Mouse (Mus musculus) lung, embryonic 16.5 days (tissue): ENCODE data around the gene Katnal1. TPM values are rescaled to one million over a fixed set of nuclear protein-coding genes. Genes with fewer than 3 reads are reported as not detected.

ENCODE experiments used
- ATAC-seq: fragments of 200-750 bp; cut with Nextera tagmentation; 2 replicates; pipeline ENCODE4 v1.8.0; 2017; ENCODE audit warnings: low read depth, mild to moderate bottlenecking, moderate library complexity
- H3K27ac ChIP-seq: fragments of 300-500 bp; sonication (generic); 2 replicates; pipeline ENCODE4 v1.5.1; 2014; ENCODE audit warnings: mild to moderate bottlenecking, control low read depth, low read length
- H3K27me3 ChIP-seq: fragments of 300-500 bp; sonication (generic); 2 replicates; pipeline ENCODE4 v1.6.1; 2014; ENCODE audit warnings: low read depth, low read length, mixed read lengths; ENCODE audit not compliant: control insufficient read depth, insufficient read depth
- H3K36me3 ChIP-seq: fragments of 300-500 bp; sonication (generic); 2 replicates; pipeline ENCODE4 v1.6.1; 2014; ENCODE audit warnings: low read length; ENCODE audit not compliant: control insufficient read depth, insufficient read depth
- H3K4me1 ChIP-seq: fragments of 300-500 bp; sonication (generic); replicated peaks from 2 replicates; pipeline ENCODE4 v1.6.1; 2014; ENCODE audit warnings: low read length, mixed read lengths; ENCODE audit not compliant: control insufficient read depth, insufficient read depth
- H3K4me2 ChIP-seq: fragments of 300-500 bp; sonication (generic); 2 replicates; pipeline ENCODE4 v1.6.1; 2014; ENCODE audit warnings: low read depth, low read length, control low read depth
- H3K4me3 ChIP-seq: fragments of 300-500 bp; sonication (generic); 2 replicates; pipeline ENCODE4 v1.5.1; 2014; ENCODE audit warnings: mild to moderate bottlenecking, low read length, control low read depth
- H3K9ac ChIP-seq: fragments of 300-500 bp; sonication (generic); 2 replicates; pipeline ENCODE4 v1.6.1; 2014; ENCODE audit warnings: low read length, control low read depth
- H3K9me3 ChIP-seq: fragments of 300-500 bp; sonication (generic); 2 replicates; pipeline ENCODE4 v1.6.1; 2016; ENCODE audit warnings: low read length; ENCODE audit not compliant: control insufficient read depth
- WGBS: fragments of 180-500 bp; shearing (Covaris S2); extraction: QIAGEN DNeasy Blood & Tissue Kit; methylation state at CpG from one replicate; pipeline ENCODE4 v1.1.7; 2014; 5-methylcytosine and 5-hydroxymethylcytosine counted together
- polyA plus RNA-seq: library from polyadenylated mRNA; unstranded; fragments of >200 nt; fragmentation: Nextera tagmentation; extraction: Ambion mirVana; gene quantifications from 2 replicates; pipeline ENCODE4 v1.2.1, GENCODE M21; 2015

The Katnal1 gene
- polyA plus RNA-seq, 1 experiment from 2014 or later: 11.7 TPM

DNA sequence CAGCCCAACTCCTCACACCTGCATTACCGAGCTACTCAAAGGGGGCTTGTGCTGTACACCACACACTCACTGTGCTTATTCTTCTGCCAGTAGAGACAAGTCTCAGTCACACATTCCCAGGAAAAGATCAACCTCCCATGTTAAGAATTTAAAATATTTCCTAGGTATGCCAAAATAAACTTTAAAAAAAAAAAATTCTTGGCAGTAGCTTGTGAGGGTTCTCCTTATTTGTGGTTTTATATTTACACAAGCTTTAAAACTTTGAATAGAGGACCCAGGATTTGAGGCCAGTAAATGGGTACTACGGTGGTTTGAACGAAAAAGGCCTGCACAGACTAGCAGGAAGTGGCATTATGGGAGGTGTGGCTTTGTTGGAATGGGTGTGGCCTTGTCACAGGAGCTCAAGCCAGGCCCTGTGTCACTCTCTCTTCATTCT is 7.4 kb upstream of the Katnal1 start:
- no peak overlapping the region for H3K4me3 ChIP-seq
- H3K4me1 ChIP-seq: 0 out of 2 replicates have a peak, but pooled peaks cover 3% of the 10 kb centered on the region
- no peaks in the 10 kb centered on the region for H3K27me3 ChIP-seq
- WGBS: 41% methylated on average over 3 of the region's 3 CpGs
- H3K4me2 ChIP-seq: no peak overlapping the region
- H3K27ac ChIP-seq: peak overlapping the region; percentile 29
- ATAC-seq: peak; percentile 35; the same call in 1 of the 2 replicates
- peaks cover 8% of the 10 kb centered on the region; the same call in 1 of the 2 replicates for H3K9me3 ChIP-seq
- H3K9ac ChIP-seq: no peak overlapping the region
- H3K36me3 ChIP-seq: no peaks in the 10 kb centered on the region

DNA sequence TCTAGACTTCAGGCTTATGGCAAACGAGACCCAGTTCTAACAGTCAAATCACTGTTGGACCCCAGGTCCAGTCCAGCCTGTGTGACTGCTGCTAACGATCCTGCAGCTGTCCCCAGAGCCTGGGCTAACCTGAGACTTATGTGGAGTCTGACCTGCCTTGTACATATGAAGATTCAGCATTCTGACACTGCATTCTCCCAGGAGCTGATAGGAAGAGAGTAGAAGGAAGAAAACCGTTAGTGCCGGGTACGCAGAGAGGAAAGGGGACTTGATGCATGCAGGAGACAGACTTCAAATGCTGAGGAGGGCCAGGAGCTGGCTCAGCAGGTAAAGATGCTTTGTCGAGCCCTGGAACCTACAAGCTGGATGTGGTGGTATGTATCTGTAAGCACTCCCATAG is 6.8 kb upstream of the Katnal1 start:
- H3K4me2 ChIP-seq: no peak overlapping the region
- no peak overlapping the region for H3K4me3 ChIP-seq
- H3K4me1 ChIP-seq: peaks cover 8% of the 10 kb centered on the region; the same call in 1 of the 2 replicates
- 85% methylated on average over 6 of the region's 6 CpGs for WGBS
- no peaks in the 10 kb centered on the region for H3K27me3 ChIP-seq
- ATAC-seq: no peak
- peak overlapping the region; percentile 29 for H3K27ac ChIP-seq
- H3K9me3 ChIP-seq: peaks cover 8% of the 10 kb centered on the region; the same call in 1 of the 2 replicates
- H3K9ac ChIP-seq: no peak overlapping the region
- H3K36me3 ChIP-seq: no peaks in the 10 kb centered on the region

GRCm38 (mm10) chr5:148935071-148935821 is 6.1 kb upstream of the Katnal1 start:
- WGBS: 52% methylated on average over 7 of the region's 7 CpGs
- Histone ChIP-seq H3K27me3 (no peaks in the 10 kb centered on the region), H3K36me3 (no peaks in the 10 kb centered on the region), H3K9me3 (peaks cover 8% of the 10 kb centered on the region; the same call in 1 of the 2 replicates), H3K4me3 (no peak overlapping the region), H3K4me1 (peaks cover 7% of the 10 kb centered on the region; the same call in 1 of the 2 replicates), H3K9ac (no peak overlapping the region), H3K27ac (peak overlapping the region; percentile 10), H3K4me2 (no peak overlapping the region)
- no peak for ATAC-seq

DNA sequence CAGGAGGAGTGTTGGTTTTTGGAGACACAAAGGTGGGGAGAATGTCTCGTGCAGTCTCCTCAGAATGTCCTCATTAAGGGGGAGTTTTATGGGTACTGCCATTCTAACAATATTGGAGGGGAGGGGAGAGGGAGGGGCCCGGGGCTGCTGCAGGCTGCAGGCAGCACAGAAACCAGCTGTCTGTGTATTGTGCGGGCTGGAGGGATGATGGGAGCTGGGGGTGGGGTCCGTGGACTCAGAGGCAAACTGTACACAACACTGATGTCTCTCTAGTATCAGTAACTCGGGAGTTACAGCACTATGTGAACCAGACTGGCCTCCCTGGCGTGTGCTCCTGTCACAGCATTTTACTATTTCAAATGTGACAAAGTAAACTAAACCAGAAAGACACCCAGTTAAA is 5.3 kb upstream of the Katnal1 start:
- H3K4me3 ChIP-seq: no peak overlapping the region
- no peaks in the 10 kb centered on the region for H3K36me3 ChIP-seq
- no peaks in the 10 kb centered on the region for H3K27me3 ChIP-seq
- ATAC-seq: no peak
- H3K4me1 ChIP-seq: peaks cover 5% of the 10 kb centered on the region; the same call in 1 of the 2 replicates
- 51% methylated on average over 6 of the region's 6 CpGs for WGBS
- no peak overlapping the region for H3K4me2 ChIP-seq
- H3K27ac ChIP-seq: no peak overlapping the region
- peaks cover 8% of the 10 kb centered on the region; the same call in 1 of the 2 replicates for H3K9me3 ChIP-seq
- H3K9ac ChIP-seq: no peak overlapping the region

DNA sequence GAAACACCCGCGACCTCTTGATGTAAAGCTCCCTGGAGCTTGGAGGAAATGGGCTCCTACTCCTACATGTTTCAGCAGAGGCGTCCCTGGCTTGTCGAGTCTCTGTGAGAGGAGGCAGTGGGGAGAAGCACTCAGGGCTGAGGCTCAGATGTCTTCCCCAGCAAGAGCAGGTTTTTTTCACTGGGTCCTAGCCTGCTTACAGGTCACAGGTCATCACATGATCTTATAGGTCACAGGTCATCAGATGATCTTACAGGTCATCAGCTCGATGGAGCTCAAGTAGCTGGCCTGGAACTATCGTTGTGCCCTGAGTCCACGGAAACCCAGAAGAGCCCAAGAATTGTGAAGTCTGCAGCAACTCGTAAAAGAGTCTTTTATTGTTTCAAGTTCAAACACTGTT is 4.6 kb upstream of the Katnal1 start:
- H3K27me3 ChIP-seq: no peaks in the 10 kb centered on the region
- H3K4me1 ChIP-seq: peaks cover 9% of the 10 kb centered on the region
- peaks cover 8% of the 10 kb centered on the region; the same call in 1 of the 2 replicates for H3K9me3 ChIP-seq
- no peak overlapping the region for H3K27ac ChIP-seq
- no peak overlapping the region for H3K9ac ChIP-seq
- no peaks in the 10 kb centered on the region for H3K36me3 ChIP-seq
- H3K4me2 ChIP-seq: no peak overlapping the region
- WGBS: 40% methylated on average over 8 of the region's 8 CpGs
- no peak for ATAC-seq
- no peak overlapping the region for H3K4me3 ChIP-seq

DNA sequence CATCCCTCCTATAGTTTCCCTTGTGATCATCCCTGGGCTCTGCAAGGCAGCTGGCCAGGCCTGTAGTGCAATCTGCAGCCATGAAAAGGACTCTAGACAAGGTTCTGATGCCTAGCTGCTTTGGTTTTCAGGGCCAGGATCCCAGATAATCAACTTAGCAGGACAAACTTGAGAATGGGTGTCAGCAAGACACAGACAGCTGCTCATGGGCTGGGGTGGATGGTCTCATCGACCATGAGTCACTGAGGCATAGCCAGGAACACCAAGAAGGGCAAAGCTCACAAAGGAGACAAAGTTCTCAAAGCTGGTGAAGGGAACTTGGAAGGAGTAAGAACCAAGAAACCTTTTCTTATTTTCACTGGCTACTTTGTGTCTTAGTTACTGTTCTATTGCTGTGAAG is 2.2 kb upstream of the Katnal1 start:
- Histone ChIP-seq H3K4me1 (peaks cover 12% of the 10 kb centered on the region), H3K9me3 (no peaks in the 10 kb centered on the region; the same call in 1 of the 2 replicates), H3K27ac (peak overlapping the region; percentile 61), H3K4me2 (no peak overlapping the region), H3K36me3 (no peaks in the 10 kb centered on the region), H3K4me3 (no peak overlapping the region), H3K9ac (no peak overlapping the region), H3K27me3 (no peaks in the 10 kb centered on the region)
- no peak for ATAC-seq
- WGBS: 71% methylated on average over 1 of the region's 1 CpGs

DNA sequence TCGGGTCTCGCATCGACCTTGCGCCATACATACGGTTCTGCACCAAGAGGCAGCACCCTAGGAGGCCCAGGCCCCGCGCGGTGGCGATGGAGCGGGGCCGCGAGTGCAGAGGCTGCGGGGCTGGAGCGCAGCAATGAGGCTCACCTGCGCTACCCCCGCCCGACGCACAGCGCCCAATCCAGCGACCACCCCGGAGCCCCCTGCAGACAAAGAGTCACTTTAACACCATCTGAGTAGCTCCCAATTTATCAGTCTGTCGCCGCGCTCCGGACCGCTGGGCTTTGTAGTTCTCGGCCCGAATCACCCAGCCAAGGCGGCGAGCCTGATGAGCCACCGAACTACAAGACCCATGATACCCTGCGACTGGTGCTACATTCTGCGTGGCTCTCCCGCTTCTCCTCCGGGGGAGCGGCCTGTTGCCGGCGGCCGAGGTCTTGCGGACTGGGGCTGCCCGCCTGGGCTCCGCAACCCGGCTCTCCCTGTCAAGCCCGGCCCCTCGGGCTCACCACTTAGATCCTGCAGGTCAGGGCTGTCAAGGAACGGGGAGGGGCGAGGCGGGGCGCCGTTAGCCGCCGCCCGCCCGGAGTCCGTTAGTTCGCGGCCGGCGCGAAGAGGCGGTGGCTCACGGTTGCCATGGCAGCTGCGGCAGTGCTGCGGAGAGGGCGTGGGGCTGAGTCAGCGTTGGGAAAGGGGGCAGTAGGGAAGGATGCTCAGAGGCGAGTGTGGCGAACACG is 571 bp downstream of the Katnal1 start:
- peak overlapping the region; percentile 90 for H3K4me3 ChIP-seq
- H3K9me3 ChIP-seq: no peaks in the 10 kb centered on the region
- peak; percentile 99 for ATAC-seq
- peaks cover 12% of the 10 kb centered on the region for H3K4me1 ChIP-seq
- peak overlapping the region; percentile 90 for H3K9ac ChIP-seq
- peak overlapping the region; percentile 92 for H3K27ac ChIP-seq
- peak overlapping the region; percentile 79 for H3K4me2 ChIP-seq
- under 1% methylated on average over 68 of the region's 69 CpGs for WGBS
- H3K27me3 ChIP-seq: no peaks in the 10 kb centered on the region
- peaks cover 4% of the 10 kb centered on the region; the same call in 1 of the 2 replicates for H3K36me3 ChIP-seq

DNA sequence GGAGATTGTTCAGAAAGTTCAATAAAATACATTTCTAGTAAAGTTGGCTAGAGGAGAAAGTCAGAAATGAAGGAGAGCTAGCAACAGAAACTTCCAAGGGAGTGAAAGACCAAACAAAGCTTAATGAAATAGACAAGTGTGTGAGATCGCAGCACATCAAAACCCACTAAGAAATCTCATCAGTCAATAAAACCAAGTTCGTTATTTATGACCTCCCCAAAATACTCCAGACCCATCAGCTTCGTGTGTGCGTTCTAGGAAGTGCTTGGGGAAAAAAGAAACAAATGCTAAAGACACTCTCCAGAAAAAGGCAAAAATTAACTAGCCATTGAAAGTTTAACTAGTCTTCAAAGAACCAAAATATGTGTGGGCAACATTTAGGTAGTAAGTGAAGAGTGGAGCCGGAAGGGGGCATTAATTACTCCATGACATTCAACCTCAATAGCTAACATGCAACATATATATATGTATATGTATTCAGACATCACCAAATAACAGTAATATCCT is 1.4 kb downstream of the Katnal1 start:
- Histone ChIP-seq H3K4me3 (peak overlapping the region; percentile 90), H3K9ac (peak overlapping the region; percentile 90), H3K36me3 (peaks cover 4% of the 10 kb centered on the region; the same call in 1 of the 2 replicates), H3K27ac (no peak overlapping the region), H3K4me1 (peaks cover 12% of the 10 kb centered on the region), H3K27me3 (no peaks in the 10 kb centered on the region), H3K9me3 (no peaks in the 10 kb centered on the region), H3K4me2 (peak overlapping the region; percentile 48)
- no peak for ATAC-seq
- 37% methylated on average over 5 of the region's 5 CpGs for whole genome bisulfite sequencing

DNA sequence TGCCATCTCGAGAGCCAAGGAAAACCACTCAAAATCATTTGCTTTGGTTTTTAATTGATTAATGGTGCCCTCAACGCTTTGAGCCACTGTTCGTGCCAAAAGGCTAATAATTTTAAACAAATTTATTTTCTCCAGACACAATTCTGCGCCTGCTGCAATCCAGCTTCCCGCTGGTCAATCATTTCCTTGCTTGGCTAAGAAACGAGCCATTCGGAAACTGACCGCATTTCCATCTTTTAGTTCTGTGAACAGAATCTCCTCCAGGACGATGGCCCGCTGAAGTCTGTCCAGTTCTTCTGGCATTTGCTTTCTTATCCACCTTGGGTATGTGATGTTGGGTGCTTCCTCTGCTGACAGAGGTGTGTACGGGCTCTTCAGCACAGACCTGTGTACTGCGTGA is 4.5 kb downstream of the Katnal1 start:
- H3K9ac ChIP-seq: no peak overlapping the region
- no peaks in the 10 kb centered on the region for H3K9me3 ChIP-seq
- H3K27me3 ChIP-seq: no peaks in the 10 kb centered on the region
- H3K4me1 ChIP-seq: peaks cover 7% of the 10 kb centered on the region
- H3K36me3 ChIP-seq: peaks cover 6% of the 10 kb centered on the region; the same call in 1 of the 2 replicates
- WGBS: 84% methylated on average over 12 of the region's 12 CpGs
- H3K4me2 ChIP-seq: no peak overlapping the region
- H3K4me3 ChIP-seq: no peak overlapping the region
- no peak for ATAC-seq
- no peak overlapping the region for H3K27ac ChIP-seq
